Mouse (Mus musculus) gastrocnemius, postnatal 4 days (tissue): ENCODE data around the gene Plpp3. TPM values are rescaled to one million over a fixed set of nuclear protein-coding genes. Genes with fewer than 3 reads are reported as not detected.

Source experiments
- DNase-seq, 2 experiments: peaks; one replicate each; pipeline ENCODE4 v3.0.0; 2021 to 2022; ENCODE audit warnings: low spot score in 2 of 2, mixed read lengths in 2 of 2
- long read RNA-seq, 2 experiments: library from polyadenylated mRNA; stranded (forward); transcript quantifications; one replicate each; pipeline ENCODE4 v2.0.0; 2021
- total RNA-seq, 2 experiments: library from RNA; stranded (reverse); gene quantifications; 2 replicates each; pipeline ENCODE4 v1.2.3; 2021

Plpp3 gene
- total RNA-seq: 100 to 1,000 TPM; 116 to 119 TPM
- long read RNA-seq, experiment 1, transcript Plpp3-201 (6 exons, 3,159 nt): major isoform, 85 of 107 reads
- long read RNA-seq, experiment 1, partial matches to known transcripts: 4 of 107 reads
- long read RNA-seq, experiment 1, other reads (novel, unspliced or antisense): 18 of 107 reads
- long read RNA-seq, experiment 2, transcript Plpp3-201 (6 exons, 3,159 nt): major isoform, 96 of 117 reads
- long read RNA-seq, experiment 2, partial matches to known transcripts: 16 of 117 reads
- long read RNA-seq, experiment 2, other reads (novel, unspliced or antisense): 5 of 117 reads

DNA sequence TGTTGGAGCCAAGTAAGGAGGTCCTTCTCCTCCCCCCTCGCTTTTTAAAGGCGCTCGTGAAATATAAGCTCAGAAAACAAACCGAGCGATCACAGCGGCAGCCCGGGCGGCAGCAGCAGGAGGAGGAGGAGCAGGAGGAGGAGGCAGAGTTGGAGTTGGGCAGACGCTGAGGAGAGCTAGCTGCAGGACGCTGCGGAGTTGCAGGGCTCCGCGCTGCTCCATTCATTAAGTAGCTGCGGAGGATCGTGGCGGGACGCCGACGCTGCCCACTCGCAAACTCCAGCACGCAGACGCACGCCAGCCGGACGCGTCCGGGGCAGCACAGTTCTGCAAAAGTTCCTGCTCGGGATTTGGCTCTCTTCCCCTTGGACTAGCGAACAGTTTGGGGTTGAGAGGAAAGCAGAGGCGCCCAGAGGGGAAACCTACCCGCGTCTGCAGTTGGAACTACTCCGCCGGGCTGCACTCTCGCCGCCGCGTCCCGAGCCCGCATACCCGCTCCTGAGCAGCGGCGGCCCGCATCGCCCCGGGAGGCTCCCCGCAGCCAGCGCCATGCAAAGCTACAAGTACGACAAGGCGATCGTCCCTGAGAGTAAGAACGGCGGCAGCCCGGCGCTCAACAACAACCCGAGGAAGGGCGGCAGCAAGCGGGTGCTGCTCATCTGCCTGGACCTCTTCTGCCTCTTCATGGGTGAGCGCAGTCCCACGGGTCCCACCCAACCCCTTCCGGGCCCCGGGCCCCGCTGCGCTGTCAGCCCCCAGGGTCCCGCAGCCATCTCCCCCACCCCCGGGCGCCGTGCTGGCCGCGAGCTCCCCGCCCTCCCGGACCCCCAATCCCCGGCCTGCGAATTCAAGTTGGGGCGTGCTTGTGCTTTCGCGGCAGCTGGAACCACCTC, at the start of gene Plpp3:
TSS of gene Plpp3 (plus strand) at position 72 of the 893 bp plus-strand sequence.
- peak; percentile 64 to 86 for DNase-seq

DNA sequence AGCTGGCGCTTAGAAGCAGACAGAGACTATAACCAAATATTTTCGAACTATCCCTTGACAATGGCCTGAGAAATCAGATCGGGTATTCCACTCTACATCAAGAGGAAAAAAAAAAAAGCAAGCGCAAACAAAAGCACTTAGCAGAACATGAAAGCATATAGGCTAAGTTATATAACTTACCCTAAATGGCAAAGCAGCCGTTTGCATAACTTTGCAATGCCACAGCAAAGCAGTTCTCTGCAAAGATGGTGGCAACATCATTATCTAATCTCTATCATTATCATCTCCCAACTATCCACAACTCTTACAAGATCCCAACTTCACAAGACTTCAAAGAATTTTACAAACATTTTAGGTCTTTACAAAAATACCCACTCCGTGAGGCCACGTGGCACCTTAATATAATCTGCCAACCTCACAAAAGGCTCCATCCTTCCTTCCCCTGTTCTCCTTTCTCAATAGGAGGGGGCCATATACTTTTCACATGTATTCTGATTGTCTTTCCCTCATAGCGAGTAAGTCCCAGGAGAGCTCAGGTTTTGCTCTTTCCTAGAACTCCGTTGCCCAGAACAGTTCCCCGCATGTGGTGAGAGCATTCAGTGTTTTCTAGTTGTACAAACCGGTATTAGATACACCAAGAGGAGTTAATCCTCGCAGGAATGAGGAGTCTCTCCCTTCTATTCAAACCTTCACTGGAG, 49.1 kb upstream of the Plpp3 start:
- no peak for DNase-seq

- DNase-seq: no peak
These were observed 48.4 kb upstream of the Plpp3 start for GRCm38 (mm10) chr4:105108641-105109198.

GRCm38 (mm10) chr4:105109199-105109989, 47.8 kb upstream of the Plpp3 start, which contains the start of gene Prkaa2:
TSS of gene Prkaa2 (minus strand) at chr4:105109890.
- peak; percentile 63 to 76 for DNase-seq

DNA sequence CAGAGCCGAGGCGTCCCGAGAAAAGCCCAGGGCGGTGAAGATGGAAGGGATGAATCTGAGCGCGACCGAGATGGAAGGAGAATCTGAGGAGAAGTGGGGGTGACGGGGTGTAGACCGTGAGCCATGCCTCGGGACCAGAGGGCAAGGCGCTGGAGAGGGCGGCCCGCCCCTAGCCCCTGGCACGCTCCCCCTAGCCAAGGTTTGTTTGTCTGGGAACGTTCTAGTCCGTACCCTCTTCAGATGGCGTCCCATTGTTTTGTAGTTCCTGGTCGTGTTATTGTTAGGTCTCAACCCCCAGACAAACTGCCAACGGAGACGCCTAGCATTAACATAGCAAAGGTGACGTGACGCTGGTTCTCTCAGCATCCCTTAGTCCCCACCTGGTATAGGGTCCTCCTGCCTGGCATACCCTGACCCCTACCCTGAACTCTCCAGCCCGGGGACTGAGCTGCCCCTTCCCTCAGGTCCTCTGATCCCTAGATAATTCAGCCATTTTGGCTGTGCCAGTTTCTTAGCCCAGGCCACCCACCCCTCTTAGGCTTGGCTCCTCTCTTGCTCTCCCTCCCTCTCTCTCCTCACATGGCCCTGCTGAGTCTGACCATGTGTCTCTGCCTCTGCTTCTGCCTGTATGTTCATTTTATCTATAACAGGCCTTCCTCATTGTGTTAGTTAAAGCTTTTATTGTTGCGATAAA, 47.0 kb upstream of the Plpp3 start:
- no peak for DNase-seq

GRCm38 (mm10) chr4:105110684-105111035, 46.5 kb upstream of the Plpp3 start:
- no peak for DNase-seq

DNA sequence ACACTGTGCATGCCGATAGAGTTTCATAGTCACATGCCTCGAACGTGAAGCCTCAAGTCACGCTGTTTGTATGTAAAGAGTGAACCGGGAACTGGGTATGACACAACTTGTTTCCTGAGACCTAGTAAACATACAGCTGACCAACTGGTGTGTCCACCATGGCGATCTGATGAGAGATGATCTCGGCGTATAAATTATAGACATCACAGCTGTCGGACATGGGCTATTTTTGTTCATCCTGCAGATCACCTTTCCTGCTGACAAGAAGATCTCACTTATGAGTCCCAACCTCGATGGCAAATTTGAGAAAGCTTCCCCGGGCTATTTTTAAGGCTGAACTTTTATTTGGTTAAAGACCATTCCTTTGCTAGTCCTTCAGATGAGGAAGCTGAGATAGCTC, 45.4 kb upstream of the Plpp3 start:
- no peak for DNase-seq

GRCm38 (mm10) chr4:105113042-105113441, 44.1 kb upstream of the Plpp3 start:
- DNase-seq: no peak

GRCm38 (mm10) chr4:105113468-105113867, 43.7 kb upstream of the Plpp3 start:
- DNase-seq: no peak

DNA sequence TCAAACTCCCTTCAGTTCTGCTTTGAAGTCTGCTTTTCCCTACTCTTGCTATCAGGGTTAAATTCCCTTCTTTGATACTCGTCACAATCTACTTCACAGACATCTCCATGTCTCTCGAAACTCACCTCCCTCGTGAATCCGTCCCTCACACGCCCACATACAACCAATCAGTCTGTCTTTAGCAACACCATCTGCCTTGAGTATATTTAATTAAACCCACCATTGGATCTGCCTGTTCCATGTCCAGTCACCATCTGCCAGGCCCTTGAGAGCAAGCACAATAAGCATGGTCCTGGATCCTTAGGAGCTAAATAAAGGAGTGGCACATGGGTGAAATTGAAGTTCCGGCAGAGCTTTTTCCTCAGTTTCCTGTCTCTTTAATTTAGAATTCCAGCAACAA, 36.1 kb upstream of the Plpp3 start:
- DNase-seq: no peak

DNA sequence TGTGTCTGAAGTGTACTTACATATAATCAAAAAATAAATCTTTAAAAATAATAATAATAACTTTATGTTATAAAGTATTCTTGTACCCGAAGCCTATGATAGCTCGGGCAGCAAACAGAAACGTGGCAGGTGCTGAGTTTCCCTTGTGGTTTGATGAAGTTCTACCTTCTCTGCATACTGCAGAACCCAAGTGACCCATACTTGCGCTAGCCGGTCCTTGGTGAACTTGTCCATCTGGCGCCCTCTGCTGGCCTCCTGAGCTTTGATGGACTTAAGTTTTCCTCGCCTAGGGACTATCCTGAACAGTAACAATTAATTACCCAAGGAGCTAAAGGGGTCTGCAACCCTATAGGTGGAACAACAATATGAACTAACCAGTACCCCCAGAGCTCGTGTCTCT, 34.7 kb upstream of the Plpp3 start:
- DNase-seq: peak in 1 of 2 experiments; percentile 54

- DNase-seq: no peak
These were observed 27.9 kb upstream of the Plpp3 start for GRCm38 (mm10) chr4:105129212-105129611.

- no peak for DNase-seq
These were observed 25.3 kb upstream of the Plpp3 start for GRCm38 (mm10) chr4:105131756-105132314.

- no peak for DNase-seq
These were observed 23.6 kb upstream of the Plpp3 start for GRCm38 (mm10) chr4:105133350-105134050.

DNA sequence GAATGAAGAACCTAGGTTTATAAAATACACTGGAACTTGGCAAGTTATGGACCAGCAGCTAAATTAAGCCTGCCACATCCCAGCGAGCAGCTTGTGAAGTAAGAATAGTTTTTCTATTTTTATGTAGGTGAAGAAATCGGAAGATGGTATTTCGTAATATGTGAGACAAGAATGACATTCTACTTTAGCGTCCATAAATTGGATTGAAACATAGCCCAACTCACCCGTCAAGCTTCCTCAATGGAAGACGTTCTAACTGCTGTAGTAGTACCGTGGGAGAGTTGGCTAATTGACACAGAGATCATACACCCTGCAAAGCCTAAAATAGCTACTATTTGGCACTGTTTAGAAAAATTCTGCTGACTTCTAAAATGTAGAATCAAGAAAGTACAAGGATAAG, 7.7 kb upstream of the Plpp3 start:
- DNase-seq: no peak

GRCm38 (mm10) chr4:105151911-105152690, 5.0 kb upstream of the Plpp3 start:
- DNase-seq: peak in 1 of 2 experiments; percentile 67

DNA sequence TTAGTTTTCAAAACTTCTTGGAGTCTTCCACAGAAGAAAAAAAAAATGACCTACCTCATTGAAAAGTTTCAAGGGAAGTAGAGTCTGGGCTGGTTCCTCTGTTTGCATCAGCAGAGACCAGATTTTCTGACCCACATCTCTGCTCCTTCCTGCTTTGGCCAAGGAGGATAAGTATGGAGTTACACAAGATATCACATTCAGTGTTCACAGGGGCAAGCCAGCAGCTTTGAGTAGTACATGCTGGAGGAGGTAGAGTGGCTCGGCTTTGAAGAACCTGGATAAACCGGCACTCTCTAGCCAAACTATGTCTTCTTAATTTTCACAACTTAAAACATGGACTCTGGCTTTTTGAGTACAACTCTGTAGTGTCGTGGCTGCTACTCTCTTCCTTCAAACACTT, 3.9 kb upstream of the Plpp3 start:
- DNase-seq: no peak

GRCm38 (mm10) chr4:105156281-105156680, 866 bp upstream of the Plpp3 start:
- DNase-seq: no peak
